Mouse (Mus musculus) kidney, postnatal 4 days (tissue): ENCODE measurements at regions not wholly inside any gene's neighbourhood (a gene's known extent, or its start where the extent isn't known, plus 50 kb on each side); places are given as distances from the start of the nearest gene placed in this dataset.

Experiments
- DNase-seq, 2 experiments: peaks; one replicate each; pipeline ENCODE4 v3.0.0; 2021; ENCODE audit warnings: mixed read lengths in 2 of 2

DNA sequence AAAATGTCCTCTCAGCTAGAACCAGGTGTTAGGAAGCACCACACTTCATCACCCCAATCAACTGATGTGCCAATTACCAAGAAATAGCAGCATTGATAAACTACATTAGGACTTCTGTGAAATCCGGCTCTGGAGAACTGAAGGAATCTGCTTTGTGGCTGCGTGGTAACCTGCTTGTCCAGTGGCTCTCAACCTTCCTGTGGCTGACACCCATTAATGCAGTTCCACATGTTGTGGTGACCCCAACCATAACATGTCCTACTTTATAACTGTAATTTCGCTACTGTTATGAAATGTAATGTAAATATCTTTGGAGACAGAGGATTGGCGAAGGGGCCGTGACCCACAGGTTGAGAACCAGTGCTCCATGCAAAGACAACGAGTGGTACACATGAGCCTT, 136.7 kb downstream of the Gm11011 start:
- no peak for DNase-seq

DNA sequence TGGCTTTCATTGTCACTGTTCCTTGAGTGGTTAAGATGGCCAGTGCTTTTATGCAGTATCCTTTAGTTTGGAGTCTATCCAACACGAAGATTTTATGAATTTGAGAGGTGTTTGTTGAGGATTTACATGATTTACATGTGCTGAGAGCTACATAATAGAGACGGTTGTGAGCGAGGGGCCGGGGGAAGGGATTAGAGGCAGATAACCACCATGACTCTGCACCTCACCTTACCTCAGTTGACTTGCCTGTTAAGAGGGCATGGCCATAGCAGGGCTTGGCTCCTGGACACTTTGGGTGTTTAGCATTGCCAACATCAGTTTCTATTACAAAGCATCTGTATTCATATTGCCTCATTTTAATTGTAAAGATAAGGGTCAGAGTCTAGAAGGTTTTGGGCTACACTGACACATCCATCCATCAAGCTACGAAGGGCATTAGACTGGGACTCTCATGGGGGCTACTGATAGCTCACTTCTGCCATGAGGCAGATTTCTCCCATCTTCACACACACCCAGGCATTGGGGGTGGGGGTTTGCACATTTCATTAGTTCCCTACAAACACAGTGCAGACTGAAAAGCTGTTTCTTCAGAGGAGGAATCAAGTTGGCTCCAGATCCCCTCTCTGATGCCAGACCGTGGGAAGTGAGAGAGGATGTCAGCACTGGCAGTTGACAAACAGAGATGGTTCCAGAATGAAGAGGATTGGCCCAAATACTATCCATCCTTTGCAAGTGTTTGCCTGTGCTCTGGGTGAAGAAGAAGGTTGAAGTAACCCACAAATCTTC, 139.9 kb downstream of the Gm11011 start:
- DNase-seq = no peak

DNA sequence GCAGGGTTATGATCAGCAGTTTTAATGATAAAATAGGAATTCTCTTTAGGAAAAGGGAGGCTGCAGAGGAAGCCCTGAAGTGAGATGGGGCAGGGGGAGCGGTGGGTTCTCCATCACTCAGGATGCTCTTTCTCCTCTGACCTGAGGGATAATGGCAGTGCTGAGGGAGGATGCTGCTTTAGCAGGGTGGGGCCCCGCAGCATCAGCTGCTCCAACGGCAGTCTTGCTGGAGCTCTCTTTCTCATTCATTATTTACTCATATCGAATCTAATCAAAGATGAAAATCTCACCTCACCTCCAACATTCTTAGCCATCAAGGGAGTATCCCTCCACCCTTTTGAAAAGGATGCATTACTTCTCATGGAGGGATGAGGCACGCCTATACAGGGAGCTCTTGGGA, 141.7 kb downstream of the Gm11011 start:
- no peak for DNase-seq

DNA sequence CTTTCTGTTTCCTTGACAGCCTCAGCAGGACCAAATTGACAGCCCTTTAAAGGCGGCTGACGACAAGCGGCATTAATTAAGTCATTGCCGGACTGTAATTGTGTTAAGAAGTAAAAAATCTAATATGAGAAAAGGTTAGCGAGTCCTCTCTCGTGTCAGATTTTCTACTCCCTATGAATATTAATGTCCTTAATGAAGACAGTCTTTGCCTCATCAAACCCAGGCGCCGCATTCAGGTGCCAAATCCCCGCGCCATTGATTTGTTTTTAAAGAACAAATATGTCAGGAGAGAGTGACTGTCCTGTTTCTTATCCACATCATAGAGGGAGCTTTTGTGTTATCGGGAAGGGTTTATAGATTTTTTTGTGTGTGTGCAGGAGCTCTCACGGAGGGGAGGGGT, 142.2 kb downstream of the Gm11011 start:
- no peak for DNase-seq

DNA sequence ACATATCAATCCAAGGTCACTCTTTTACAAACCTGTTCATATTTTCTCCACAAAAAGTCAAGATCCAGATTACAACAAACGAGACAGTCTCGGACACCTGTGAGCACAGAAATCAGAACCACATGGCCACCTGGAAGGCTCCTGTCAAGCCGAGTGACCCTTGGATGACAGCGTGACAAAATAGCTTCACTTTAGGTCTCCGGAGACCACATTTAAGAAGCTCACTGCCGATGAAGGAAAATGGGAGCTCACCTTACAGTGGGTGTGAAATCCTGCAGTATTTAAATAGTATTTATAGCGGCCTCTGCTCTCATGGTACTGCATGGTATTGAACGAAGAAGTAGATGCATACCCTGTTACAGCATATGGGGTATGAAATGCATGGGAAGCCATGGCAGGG, 144.3 kb downstream of the Gm11011 start:
- DNase-seq = no peak

DNA sequence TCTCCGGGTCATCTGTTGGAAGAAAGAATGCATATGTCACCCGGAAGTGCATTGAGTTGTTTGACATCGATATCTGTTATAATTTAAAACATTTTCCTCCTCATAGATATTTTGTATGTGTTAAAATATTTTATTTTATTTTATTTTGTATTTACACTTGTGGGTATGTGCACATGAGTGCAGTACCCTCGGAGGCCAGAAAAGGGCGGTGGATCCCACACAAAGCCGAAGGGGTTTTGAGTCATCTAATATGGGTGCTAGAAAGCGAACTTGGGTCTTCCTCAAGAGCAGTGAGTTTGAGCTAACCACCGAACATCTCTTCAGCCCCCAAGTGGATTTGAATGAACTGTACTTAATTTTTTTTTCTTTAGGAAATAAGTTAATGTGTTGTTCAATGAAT, 156.0 kb downstream of the Gm11011 start:
- peak in 1 of 2 experiments; percentile 6 for DNase-seq

DNA sequence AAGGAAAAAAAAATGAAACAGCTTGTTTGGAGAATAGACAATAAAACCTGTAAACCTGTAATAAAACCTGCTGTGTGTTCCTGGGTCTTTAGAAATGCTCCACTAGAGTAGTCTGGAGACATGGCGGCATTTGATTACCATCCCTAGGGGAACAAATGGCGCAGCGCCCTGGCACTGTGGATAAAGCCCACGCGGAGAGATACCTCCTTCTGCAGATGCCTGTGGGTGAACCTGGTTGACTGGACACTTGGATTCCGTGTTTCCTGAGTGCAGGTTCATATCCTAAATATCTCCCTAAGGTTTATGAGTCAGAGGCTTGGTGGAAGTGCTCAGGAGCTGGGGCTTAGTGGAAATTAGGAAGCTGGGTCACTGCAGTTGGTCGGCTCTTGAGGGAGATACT, 158.1 kb downstream of the Gm11011 start:
- DNase-seq = no peak

DNA sequence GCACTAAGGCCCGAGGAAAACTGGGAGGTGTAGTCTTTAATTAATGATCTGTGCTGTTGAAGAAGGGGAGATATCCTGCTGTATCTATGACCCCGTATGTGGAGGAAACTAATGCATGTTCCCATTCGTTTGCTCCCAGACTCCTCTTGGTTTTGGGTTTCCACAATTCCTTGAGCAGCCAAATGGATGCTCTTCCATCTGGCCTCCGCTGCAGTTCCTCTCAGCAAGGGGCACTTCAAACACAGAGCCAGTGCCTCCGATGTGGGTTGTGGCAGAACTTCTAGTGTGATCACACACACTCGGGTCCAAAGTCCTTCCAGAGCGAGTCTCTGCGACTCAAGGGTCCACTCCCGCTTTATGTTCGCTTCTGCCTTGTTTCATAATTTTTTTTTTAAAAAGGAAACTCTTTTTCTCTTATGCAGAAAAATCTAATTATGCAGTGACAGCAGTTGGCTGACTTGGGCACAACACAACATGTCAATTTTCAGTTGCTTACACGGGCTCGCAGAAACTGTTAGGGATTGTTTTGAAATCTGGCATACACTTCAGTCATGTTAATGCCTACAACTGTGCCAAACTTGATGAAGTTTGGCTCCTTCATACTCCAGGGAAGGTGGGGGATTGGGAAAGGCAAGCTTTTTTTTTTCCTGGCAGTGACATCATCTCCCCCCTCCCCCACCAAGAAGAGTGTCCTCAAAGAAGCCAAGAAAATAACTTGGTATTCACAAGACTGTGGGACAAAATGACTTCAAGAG, 163.2 kb downstream of the Gm11011 start:
- no peak for DNase-seq

DNA sequence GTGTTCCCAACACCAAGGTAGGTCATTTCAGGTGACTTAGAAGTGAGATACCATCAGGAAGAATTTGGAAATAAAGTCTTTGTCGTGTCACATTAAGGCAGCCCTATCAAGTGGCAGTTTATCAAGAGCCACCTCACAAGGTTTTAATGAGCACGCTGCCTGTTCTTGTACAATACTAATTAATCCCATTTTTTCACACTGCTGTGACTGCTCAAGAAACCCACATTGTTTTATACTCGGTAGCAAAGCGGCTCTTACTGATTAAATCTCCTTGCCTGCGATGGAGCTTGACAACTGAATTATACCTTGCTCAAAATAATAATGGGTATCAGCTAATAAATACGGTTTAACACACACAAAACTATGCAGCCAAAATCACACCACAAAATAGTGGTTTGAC, 175.2 kb downstream of the Gm11011 start:
- no peak for DNase-seq

DNA sequence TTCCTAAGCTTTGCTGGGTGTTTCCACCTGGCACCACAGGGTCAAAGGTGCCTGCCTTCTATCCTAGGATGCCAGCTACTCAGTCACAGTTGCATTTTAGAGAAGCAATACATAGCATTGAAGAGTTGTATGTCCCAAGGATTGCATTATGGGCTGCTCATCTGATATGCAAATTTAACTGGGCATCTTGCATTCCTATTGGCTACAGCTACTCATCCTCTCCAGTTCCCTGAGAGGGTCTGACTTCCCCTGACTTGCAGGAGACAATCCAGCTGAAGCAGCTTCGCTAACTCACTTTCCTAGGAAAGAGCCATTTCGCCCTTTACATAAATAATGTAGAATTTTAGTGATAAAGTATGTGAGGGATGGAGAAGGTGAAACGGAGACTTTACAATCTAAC, 177.5 kb downstream of the Gm11011 start:
- no peak for DNase-seq

DNA sequence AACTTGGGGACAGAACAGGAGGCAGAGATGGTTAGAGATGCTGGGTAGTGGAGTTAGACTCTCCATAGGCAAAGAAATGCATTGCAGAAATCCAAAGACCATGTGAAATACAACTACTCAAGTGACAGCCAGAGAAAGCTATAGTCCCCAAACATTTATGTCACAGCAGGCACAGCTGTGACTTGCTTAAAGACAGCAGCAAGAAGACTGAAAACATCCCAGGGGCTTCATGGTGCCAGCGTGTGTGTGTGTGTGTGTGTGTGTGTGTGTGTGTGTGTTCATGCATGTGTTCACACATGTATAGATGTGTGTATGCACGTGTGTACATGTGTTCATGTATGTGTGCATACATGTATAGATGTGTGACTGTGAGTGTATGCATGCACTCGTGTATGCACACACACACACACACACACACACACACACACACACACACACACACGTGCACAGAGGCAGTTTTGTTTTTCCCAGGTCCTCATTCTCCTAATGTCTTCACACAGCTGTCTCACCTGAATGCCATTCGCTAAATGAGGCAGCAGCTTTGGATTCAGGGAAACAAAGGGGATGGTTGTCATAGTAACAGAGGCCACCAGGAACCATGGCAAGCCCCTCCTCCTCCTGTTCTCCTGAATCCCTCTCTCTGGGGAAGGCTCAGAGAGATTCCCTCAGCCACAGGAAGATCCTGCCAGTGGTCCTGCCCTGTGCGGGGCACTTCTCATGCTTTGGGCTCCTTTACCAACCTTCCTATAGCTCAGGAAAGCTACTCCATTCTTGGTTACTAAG, 182.4 kb downstream of the Gm11011 start:
- DNase-seq = no peak

DNA sequence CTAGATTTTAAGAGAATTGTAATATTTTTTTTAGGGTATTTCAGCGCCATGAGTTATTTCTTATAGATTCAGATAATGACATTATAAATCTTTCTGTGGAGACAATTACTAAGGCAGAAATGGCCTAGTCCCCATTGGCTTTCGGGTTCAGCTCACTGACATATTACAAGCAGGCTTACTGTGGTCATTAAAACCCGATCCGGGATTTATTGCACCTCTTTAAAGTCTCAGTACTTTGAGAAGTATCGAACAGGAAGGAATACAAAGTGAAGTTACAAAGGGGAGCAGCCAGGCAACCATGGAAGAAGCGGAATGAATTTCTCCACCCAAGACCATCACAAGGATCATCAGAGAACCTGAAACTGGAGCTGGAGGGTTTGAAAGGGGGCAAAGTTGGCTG, 189.8 kb downstream of the Gm11011 start:
- DNase-seq = no peak

DNA sequence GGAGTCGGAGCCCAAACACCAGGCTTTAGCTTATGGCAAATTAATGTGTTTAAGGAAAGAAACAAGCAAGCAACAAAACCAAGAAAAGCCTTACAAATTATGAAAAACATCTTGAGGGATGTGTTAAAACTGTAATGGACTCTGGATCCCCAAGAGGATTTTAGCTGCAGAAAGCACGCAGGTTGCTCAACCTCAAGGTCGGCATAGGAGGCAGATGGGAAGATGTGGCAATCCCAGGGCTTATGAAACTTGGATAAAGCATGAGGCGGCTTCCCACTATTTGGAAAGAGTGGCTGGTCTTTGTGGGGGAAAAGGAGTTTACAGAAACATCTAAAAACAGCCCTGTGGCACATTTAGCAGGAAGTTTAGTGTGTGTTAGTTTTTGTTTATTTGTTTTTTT, 190.5 kb downstream of the Gm11011 start:
- DNase-seq = no peak

DNA sequence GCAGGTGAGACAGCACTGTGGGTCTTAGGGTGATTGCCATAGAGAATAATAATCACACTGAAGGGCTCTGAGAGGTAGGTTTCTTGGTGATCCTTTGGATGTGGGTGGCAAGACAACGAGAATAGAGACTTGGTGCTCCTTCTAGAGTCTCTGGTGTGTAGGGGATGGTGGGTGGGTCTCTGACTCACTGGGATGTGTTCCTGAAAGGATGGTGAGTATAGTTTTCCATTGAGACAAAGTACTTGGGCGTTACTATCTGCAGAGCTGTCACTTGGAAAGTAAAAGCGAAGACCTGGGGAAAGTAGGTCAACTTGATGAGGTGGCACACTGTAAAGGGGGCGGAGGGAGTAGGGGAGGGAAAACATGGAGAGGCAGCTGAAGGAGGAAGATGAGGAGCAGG, 191.3 kb downstream of the Gm11011 start:
- DNase-seq = no peak

DNA sequence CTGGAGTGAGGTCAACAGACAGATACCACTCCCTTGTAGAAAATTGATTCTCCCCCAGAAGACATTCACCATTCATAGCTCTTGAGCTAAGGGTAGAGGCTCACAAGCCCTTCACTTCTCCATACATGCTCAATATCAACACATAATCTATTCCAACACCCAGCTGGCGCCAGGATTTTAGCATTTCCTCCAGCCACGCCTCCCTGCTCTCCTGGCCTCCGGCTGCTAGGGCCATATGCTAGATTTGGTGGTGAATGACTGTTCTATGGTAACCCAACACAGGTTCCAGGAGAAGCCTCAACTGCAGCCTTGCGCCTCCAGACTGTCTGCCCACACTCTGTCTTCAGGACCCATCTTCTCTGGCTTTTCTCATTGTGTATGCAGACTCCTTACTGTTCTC, 197.9 kb downstream of the Gm11011 start:
- DNase-seq = no peak

DNA sequence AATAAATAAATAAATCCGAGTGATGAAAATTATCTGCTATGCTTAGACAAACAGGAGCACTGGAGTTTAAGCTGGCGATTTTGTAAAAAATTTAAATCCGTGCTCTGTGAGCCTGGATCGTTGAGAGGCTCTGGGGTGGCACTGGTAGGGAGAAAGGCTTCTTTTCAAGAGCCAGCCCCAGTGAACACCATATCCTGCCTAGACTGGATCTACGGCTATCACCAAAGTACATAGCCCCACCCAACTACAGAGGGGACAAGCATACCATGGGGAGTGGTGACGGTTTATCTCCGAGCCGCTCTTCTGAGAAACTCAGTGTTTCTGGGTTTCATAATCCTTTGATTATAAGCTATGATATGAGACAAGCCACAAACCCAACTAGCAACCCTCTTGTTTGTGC, 199.0 kb downstream of the Gm11011 start:
- no peak for DNase-seq

DNA sequence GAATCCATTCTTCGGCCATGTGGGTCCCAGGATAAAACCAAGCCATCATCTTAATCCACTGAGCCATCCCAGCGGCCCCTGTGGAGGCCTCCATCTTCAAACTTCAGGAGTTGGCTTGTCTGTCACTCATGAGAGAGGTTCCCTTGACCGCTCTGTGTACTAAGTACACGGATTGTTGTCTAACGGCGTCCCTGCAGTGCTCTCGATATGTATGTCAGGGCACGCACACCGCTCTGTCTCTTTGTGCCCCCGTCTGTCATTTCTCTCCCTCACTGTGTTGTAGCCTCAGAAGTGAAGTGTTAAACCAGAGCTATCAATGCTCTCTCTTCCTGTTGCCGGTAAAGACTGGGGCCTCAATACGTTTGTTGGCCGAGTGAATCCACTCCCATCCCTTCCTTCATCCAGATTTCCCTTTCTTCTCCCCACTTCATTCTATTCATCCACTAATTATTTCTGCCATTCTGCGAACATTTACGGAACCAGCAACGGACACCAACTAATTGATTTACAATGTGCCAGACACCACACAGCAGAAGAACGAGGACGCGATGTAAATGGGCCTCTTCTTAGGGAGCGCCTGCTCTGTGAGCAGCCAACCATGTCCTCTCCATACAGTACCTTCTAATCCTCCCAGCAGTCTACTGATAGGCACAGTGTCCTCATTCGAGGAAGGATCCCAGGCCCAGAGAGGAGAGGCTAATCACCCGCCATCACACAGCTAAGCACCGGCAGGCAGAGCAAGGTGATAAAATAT, 199.6 kb downstream of the Gm11011 start:
- no peak for DNase-seq

DNA sequence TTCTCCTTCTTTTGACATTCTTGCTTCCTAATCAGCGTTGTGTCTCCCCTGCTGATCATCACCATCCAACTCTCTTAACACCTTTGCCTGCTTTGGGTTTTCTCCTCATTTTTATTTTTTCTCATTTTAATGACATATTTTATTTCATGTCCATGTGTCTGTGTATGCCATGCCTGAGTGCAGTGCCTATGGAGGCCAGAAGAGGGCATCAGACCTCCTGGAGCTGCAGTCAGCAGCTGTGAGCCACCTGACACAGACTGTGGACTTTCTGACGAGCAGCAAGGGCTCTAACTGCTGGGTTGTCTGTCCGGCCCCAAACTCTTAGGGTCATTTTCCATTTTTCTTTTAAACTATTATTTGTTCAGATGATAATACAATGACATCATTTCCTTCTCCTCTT, 203.8 kb downstream of the Gm11011 start:
- DNase-seq = no peak

DNA sequence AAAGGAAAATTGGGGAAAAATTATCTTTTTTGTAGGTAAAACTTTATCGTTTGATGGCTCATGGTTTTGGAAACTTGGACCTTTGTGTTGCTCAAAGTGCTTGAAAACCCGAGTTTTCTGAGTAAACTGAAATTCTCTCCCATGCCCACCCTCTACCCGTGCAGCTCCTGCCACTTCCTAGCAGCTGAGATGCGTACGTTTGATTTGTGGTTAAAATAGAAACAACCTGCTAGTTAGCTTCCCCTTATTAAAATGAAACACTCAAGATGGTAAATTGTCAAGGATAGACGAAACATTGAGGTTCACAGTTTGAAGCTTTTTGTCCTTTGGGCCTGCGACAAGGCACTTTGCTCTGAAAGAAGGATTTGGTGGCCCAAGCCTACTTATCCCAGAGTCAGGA, 214.5 kb downstream of the Gm11011 start:
- no peak for DNase-seq

DNA sequence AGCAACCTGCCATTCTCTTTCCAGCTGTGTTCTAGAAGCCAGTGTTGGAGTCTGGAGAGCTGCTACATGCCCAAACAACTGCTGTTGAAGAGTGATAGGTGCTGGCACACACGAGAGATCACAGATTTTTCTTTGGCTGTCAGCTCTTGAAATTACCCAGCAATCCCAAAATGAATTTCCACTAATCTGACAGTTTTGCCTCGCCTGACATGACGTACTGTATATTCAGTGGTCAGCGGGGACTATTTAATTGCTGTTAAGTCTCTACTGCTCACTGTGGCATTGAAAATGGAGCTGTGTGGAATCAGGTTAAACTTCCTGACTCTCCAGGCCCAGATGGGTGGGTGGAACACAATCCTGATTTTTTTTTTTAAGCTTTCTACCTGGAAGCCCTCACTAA, 222.5 kb downstream of the Gm11011 start:
- DNase-seq = no peak

DNA sequence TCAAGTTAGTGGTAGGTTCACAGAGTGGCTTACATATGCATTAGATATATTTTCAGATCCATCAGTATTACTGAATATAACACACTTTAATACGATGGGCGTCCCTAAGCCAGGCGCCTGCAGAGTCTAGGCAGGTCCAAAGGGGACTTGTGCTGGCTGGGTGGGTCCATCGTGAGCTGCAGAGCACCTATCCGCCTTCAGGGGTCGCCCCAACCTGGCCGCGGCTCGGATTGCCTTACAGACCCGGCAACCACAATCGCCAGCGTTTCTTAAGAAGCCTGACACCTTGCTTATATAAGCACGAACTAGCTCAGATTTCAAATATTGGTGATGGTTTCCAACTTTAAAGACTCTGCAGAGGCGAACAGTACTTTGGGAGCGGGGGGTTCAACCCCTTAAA, 227.3 kb downstream of the Gm11011 start:
- DNase-seq = peak; percentile 69 to 77

DNA sequence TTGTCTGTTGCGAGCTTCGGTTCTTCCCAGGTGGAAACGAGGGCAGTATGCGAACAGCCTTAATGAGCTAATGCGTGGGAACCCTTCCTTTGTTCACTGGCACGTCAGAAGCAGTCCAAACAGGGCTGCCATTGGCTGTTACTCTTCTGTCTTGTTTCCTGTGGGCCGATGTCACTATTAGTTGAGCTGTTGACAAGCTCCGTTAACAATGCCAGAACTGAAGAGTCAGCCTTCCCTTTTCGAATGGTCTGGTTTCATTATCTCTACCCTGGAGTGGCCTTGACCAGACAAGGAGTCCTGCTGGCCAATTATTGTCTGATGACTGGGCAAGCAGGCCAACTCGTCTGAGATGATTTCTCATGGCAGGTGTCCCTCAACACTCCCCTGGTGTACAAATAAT, 230.1 kb downstream of the Gm11011 start:
- DNase-seq = no peak

DNA sequence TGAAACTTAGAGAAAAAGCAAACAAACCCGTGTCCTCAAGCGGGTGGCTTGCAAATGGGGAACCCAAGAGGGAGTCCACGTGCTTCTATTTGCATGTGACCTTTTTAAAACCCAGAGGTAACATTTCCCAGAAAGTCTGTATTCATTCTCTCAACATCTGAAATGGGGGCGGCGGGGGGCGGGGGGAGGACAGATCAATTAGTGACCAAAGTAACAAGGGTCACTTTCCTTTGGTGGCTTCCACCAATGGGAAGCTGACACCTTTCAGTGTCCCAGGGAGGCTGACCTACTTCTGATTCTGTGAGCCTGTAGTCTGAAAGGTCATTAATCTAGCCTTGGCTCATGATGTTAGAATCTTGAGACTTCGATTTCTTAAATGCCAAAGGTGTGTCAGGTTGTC, 236.0 kb downstream of the Gm11011 start:
- no peak for DNase-seq
